Mouse (Mus musculus) ES-Bruce4 (cell line): ENCODE results near the gene Doc2g.

Source experiments
- CTCF ChIP-seq: IDR thresholded peaks from one replicate; pipeline ENCODE4 v1.8.1; 2011; ENCODE audit warnings: low read depth, low read length
- POLR2A ChIP-seq: IDR thresholded peaks from one replicate; pipeline ENCODE4 v1.8.1; 2011; ENCODE audit warnings: low read length; ENCODE audit not compliant: insufficient read depth

DNA sequence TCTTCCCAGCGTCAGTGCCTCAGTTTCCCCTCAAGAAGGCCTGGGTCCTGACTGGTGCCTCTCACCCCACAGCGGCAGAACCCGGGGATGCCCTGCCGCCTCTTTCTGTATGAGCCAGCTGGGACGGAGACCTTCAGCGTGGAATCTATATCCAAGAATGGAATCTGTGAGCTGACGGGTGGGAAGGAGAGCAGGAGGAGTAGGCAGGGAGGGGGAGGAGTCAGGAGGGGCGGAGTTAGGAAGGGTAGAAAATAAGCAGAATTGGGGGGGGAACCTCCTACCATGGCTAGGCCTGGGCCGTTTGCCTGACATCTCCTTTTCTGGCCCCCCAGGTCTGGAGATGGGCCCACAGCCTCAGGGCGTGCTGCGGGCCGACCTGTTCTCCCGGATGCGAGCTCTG is 15.0 kb upstream of the Doc2g start:
- TF ChIP-seq CTCF (no peak), POLR2A (no peak)
